9 mouse cellular contexts compared by ENCODE assay signal in the genomic region with DNA sequence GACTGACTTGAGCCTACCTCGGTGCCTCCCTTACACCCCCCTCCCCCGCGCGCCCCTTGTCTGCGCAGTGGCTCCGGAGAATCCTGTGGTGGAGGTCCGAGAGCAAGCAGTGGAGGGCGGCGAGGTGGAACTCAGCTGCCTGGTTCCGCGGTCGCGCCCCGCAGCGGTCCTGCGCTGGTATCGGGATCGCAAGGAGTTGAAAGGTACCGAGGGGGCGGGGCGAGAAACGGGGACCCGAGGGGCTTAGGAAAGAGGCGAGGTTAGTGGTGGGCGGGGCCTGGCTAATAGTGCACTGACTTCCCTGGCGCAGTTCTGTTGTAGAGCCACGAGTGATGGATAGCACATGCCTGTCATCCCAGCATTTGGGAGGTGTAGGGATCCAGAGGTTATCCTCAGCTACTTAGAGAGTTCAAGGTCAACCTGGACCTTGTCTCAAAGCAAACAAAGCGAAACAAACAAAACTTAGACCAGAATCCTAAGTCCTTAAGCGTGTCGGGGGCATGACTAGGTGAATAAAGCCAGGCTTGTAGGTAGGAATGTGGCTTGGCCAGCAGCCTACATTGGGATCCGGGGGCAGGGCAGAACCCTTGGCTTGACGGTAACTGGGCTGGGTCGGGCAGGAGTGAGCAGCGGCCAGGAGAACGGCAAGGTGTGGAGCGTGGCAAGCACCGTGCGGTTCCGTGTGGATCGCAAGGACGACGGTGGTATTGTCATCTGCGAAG. TPM values are rescaled to one million over a fixed set of nuclear protein-coding genes. Genes with fewer than 3 reads are reported as not detected.
DNase-seq lines count a peak whose midpoint lies in the region; ATAC-seq lines count a peak whose summit lies in the region.
"Had no signal": no experiment of that assay in that cellular context is flagged by ENCODE, and none has a peak within 500 bp of the region (broad histone marks: within the 10 kb centered on the region; RNA-seq: fewer than 3 reads in every experiment).

No protein-coding gene starts in this region.

- intact Hi-C loops in left cerebral cortex, postnatal 14 days (cut with DNase I), result no loop called here

- H3K27me3 ChIP-seq in kidney, embryonic 15.5 days, result peaks cover 47% of the 10 kb centered on the region
- H3K27me3 ChIP-seq in midbrain, embryonic 16.5 days (ENCODE audit: control insufficient read depth, insufficient read depth, low read depth, low read length), result no peaks in the 10 kb centered on the region

- H3K4me3 ChIP-seq in kidney, embryonic 15.5 days (replicated peaks), result peak overlapping the region; percentile 39
- no peak overlapping the region for H3K4me3 ChIP-seq in midbrain, embryonic 16.5 days (ENCODE audit: low read depth, low read length)

- peaks cover 29% of the 10 kb centered on the region for H3K4me1 ChIP-seq in kidney, embryonic 15.5 days
- H3K4me1 ChIP-seq in midbrain, embryonic 16.5 days (ENCODE audit: control insufficient read depth, insufficient read depth, low read length), result no peaks in the 10 kb centered on the region

- peak; percentile 85 for ATAC-seq in kidney, embryonic 15.5 days (replicated peaks; ENCODE audit: low FRiP score)
- 0 out of 2 replicates have a peak, but pooled peaks have one; percentile 5 for ATAC-seq in midbrain, embryonic 16.5 days

- peak; percentile 45 for DNase-seq in cerebellum, adult 9-11 months
- no peak for DNase-seq in cerebellum, adult 18-20 months
- peak; percentile 53 for DNase-seq in embryo, embryonic 9.5 days (ENCODE audit: extremely low spot score)
- DNase-seq in urinary bladder, adult 2 months (ENCODE audit: low spot score), result no peak
- no peak for DNase-seq in left cerebral cortex, postnatal 14 days (ENCODE audit: low spot score in 2 of 2)
- DNase-seq in frontal cortex, adult 2 months (ENCODE audit: extremely low spot score in 1 of 2, low spot score in 1 of 2), result no peak

- H3K9me3 ChIP-seq in kidney, embryonic 15.5 days (replicated peaks), result no peaks in the 10 kb centered on the region
- no peaks in the 10 kb centered on the region for H3K9me3 ChIP-seq in midbrain, embryonic 16.5 days (replicated peaks; ENCODE audit: control insufficient read depth, low read length, poor library complexity, severe bottlenecking)

- H3K36me3 ChIP-seq in kidney, embryonic 15.5 days, result no peaks in the 10 kb centered on the region; the same call in 1 of the 2 replicates
- H3K36me3 ChIP-seq in midbrain, embryonic 16.5 days (ENCODE audit: control insufficient read depth, insufficient read depth, low read length), result peaks cover 16% of the 10 kb centered on the region

- 7% methylated on average over 43 of the region's 43 CpGs for WGBS in kidney, embryonic 15.5 days
- 23% methylated on average over 43 of the region's 43 CpGs for WGBS in midbrain, embryonic 16.5 days

- H3K4me2 ChIP-seq in kidney, embryonic 15.5 days, result peak overlapping the region; percentile 69
- H3K4me2 ChIP-seq in midbrain, embryonic 16.5 days (ENCODE audit: low read length), result no peak overlapping the region

- peak overlapping the region; percentile 28; the same call in 1 of the 2 replicates for H3K27ac ChIP-seq in kidney, embryonic 15.5 days
- H3K27ac ChIP-seq in midbrain, embryonic 16.5 days (ENCODE audit: low read length), result no peak overlapping the region

- peak overlapping the region; percentile 28; the same call in 1 of the 2 replicates for H3K9ac ChIP-seq in kidney, embryonic 15.5 days
- H3K9ac ChIP-seq in midbrain, embryonic 16.5 days (ENCODE audit: low read depth, low read length), result no peak overlapping the region

RNA-seq across cellular contexts. Expression of gene Zfp428, which starts 6.8 kb away (rescaled TPM):
- 61.6 and 66.6 TPM in 2 replicates for polyA plus RNA-seq in kidney, embryonic 15.5 days (2015; fragmentation: Nextera tagmentation; extraction: Ambion mirVana)
- 298 and 327 TPM in 2 replicates for polyA plus RNA-seq in midbrain, embryonic 16.5 days (2015; fragmentation: Nextera tagmentation; extraction: Ambion mirVana)
- 10.0 and 10.7 TPM in 2 replicates for polyA plus RNA-seq in urinary bladder, adult 2 months (2012; rRNA removed)
- total RNA-seq in left cerebral cortex, postnatal 14 days (2021), result 10 to 100 TPM; 53.7 to 53.8 TPM
- polyA plus RNA-seq in frontal cortex, adult 2 months (2012; rRNA removed), result 82.8 and 84.1 TPM in 2 replicates

RNA-seq across cellular contexts. Expression of gene AC161166.1, which starts 12.2 kb away (rescaled TPM):
- polyA plus RNA-seq in kidney, embryonic 15.5 days (2015; fragmentation: Nextera tagmentation; extraction: Ambion mirVana), result 0.48 and 0.68 TPM in 2 replicates
- polyA plus RNA-seq in midbrain, embryonic 16.5 days (2015; fragmentation: Nextera tagmentation; extraction: Ambion mirVana), result 1.6 and 1.7 TPM in 2 replicates
- not detected in 2 replicates for polyA plus RNA-seq in urinary bladder, adult 2 months (2012; rRNA removed)
- total RNA-seq in left cerebral cortex, postnatal 14 days (2021), result not detected
- not detected in 2 replicates for polyA plus RNA-seq in frontal cortex, adult 2 months (2012; rRNA removed)
- polyA plus RNA-seq: cortical plate, adult 2 months had no signal

RNA-seq across cellular contexts. Expression of gene Cadm4, which starts 18.2 kb away (rescaled TPM):
- 6.8 and 7.3 TPM in 2 replicates for polyA plus RNA-seq in kidney, embryonic 15.5 days (2015; fragmentation: Nextera tagmentation; extraction: Ambion mirVana)
- polyA plus RNA-seq in midbrain, embryonic 16.5 days (2015; fragmentation: Nextera tagmentation; extraction: Ambion mirVana), result 63.2 and 75.3 TPM in 2 replicates
- polyA plus RNA-seq in urinary bladder, adult 2 months (2012; rRNA removed), result 10.0 and 19.2 TPM in 2 replicates
- total RNA-seq in left cerebral cortex, postnatal 14 days (2021), result 100 to 1,000 TPM; 282 to 289 TPM
- polyA plus RNA-seq in frontal cortex, adult 2 months (2012; rRNA removed), result 225 and 258 TPM in 2 replicates

RNA-seq across cellular contexts. Expression of gene Irgq, which starts 30.5 kb away (rescaled TPM):
- 7.4 and 8.3 TPM in 2 replicates for polyA plus RNA-seq in kidney, embryonic 15.5 days (2015; fragmentation: Nextera tagmentation; extraction: Ambion mirVana)
- polyA plus RNA-seq in midbrain, embryonic 16.5 days (2015; fragmentation: Nextera tagmentation; extraction: Ambion mirVana), result 26.3 and 26.9 TPM in 2 replicates
- polyA plus RNA-seq in urinary bladder, adult 2 months (2012; rRNA removed), result 10.8 and 12.4 TPM in 2 replicates
- 10 to 100 TPM; 97.0 to 97.6 TPM for total RNA-seq in left cerebral cortex, postnatal 14 days (2021)
- 46.3 and 46.7 TPM in 2 replicates for polyA plus RNA-seq in frontal cortex, adult 2 months (2012; rRNA removed)

RNA-seq across cellular contexts. Expression of gene Plaur, which starts 37.7 kb away (rescaled TPM):
- polyA plus RNA-seq in kidney, embryonic 15.5 days (2015; fragmentation: Nextera tagmentation; extraction: Ambion mirVana), result 14.4 and 15.3 TPM in 2 replicates
- polyA plus RNA-seq in midbrain, embryonic 16.5 days (2015; fragmentation: Nextera tagmentation; extraction: Ambion mirVana), result 1.6 and 1.8 TPM in 2 replicates
- 18.8 and 28.9 TPM in 2 replicates for polyA plus RNA-seq in urinary bladder, adult 2 months (2012; rRNA removed)
- total RNA-seq in left cerebral cortex, postnatal 14 days (2021), result 1 to 10 TPM in 1 of 2 experiments, under 1 TPM in 1; 0.30 to 1.3 TPM
- 1.1 and 1.8 TPM in 2 replicates for polyA plus RNA-seq in frontal cortex, adult 2 months (2012; rRNA removed)

Comparison
In these comparisons a context has a peak if more than half of its experiments do, and no peak if none do; other contexts are left out.
1. DNase-seq: peak in cerebellum, adult 9-11 months (single experiment) and embryo, embryonic 9.5 days (single experiment); none in cerebellum, adult 18-20 months (0 of 2), urinary bladder, adult 2 months (single experiment), left cerebral cortex, postnatal 14 days (0 of 2) and frontal cortex, adult 2 months (0 of 2).